ENCODE assay signal across 8 mouse cellular contexts in the genomic region with DNA sequence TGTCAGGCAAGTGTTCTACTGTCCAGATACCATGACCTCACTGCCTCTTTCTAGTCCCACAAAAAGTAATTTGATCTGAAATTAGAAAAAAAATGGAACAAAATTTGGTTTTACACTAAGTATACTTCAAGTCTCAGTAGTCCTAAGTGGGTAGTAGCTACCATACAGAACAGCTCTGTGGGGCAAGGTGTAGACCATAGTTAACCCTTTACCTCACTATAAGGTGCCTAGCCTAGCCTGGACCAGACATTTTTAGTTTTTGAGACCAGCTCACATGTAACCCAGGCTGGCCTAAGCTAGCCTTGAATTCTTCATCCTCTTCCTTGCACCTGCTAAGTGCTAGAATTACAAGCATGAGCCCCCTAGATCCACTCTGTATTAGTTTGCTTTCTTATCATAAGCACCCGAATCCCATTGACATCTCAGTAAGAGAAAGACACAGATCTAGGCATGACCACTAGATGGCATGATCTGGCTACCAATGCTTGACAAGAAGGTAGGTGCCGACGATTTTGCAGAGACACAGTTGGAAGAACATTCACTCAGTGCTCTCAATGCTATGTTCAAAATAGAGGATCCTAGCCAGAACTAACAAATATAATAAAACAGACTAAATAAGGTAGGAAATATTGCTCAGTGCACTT. TPM values are rescaled to one million over a fixed set of nuclear protein-coding genes. Genes with fewer than 3 reads are reported as not detected.
DNase-seq lines count a peak whose midpoint lies in the region; TF ChIP-seq lines count a peak whose summit lies in the region.

No protein-coding gene starts in this region.

- DNase-seq in CD4-positive helper T cell, adult 2 months (ENCODE audit: low read depth, low spot score) = peak; percentile 79
- peak; percentile 91 for DNase-seq in NIH3T3 (ENCODE audit: low read depth)
- peak; percentile 61 for DNase-seq in embryo, embryonic 11.5 days (ENCODE audit: low read depth, low spot score)
- DNase-seq in heart, postnatal 10 days = peak; percentile 84 to 85
- DNase-seq in layer of hippocampus, adult 2 months (ENCODE audit: low spot score in 2 of 2) = peak; percentile 79 to 86
- DNase-seq in lung, postnatal 10 days = peak; percentile 88
- DNase-seq in right cerebral cortex, adult 2 months (ENCODE audit: low spot score in 2 of 2) = peak; percentile 75 to 79
- no peak for DNase-seq in urinary bladder, postnatal 25 days (ENCODE audit: low spot score)

- TF ChIP-seq CTCF in layer of hippocampus, adult 2 months (conservative IDR thresholded peaks at IDR 0.05) = peak; percentile 96

- H3K27ac ChIP-seq in layer of hippocampus, adult 2 months = peak overlapping the region; percentile 19; the same call in 1 of the 2 replicates

- H3K4me3 ChIP-seq in layer of hippocampus, adult 2 months = no peak overlapping the region

- intact Hi-C loops in heart, postnatal 10 days (cut with DNase I) = loop anchor here (1.0 to 2.0 kb wide), 4 partner anchors 20 to 140 kb away; partner anchors contain the start of gene Catip

RNA-seq across cellular contexts. Expression of gene Tmbim1, which starts 7.7 kb away (rescaled TPM):
- 10 to 100 TPM; 43.2 to 45.8 TPM for total RNA-seq in heart, postnatal 10 days (2021)
- total RNA-seq in layer of hippocampus, adult 2 months (2021) = 10 to 100 TPM; 23.3 to 23.9 TPM

RNA-seq across cellular contexts. Expression of gene Pnkd, which starts 28.4 kb away (rescaled TPM):
- 100 to 1,000 TPM; 205 to 211 TPM for total RNA-seq in heart, postnatal 10 days (2021)
- 100 to 1,000 TPM; 171 to 185 TPM for total RNA-seq in layer of hippocampus, adult 2 months (2021)

RNA-seq across cellular contexts. Expression of gene Aamp, which starts 28.6 kb away (rescaled TPM):
- total RNA-seq in heart, postnatal 10 days (2021) = 100 to 1,000 TPM; 103 to 109 TPM
- total RNA-seq in layer of hippocampus, adult 2 months (2021) = 100 to 1,000 TPM; 153 to 155 TPM

RNA-seq across cellular contexts. Expression of gene Gpbar1, which starts 34.8 kb away (rescaled TPM):
- not detected for total RNA-seq in heart, postnatal 10 days (2021)
- not detected for total RNA-seq in layer of hippocampus, adult 2 months (2021)

RNA-seq across cellular contexts. Expression of gene Catip, which starts 48.7 kb away (rescaled TPM):
- total RNA-seq in heart, postnatal 10 days (2021) = under 1 TPM; 0.29 to 0.45 TPM
- 1 to 10 TPM; 1.1 to 1.8 TPM for total RNA-seq in layer of hippocampus, adult 2 months (2021)
